Mouse (Mus musculus) thymus, adult 2 months (tissue): ENCODE measurements around the gene Ptpn23.

Experiments used
- CTCF ChIP-seq: fragments of 200-500 bp; IDR thresholded peaks from 2 replicates; pipeline ENCODE4 v1.5.1; 2012; ENCODE audit warnings: mild to moderate bottlenecking, control low read depth, low read length, moderate library complexity, borderline replicate concordance; ENCODE audit not compliant: control insufficient read depth, poor library complexity, insufficient read depth; ENCODE audit errors: extremely low read depth
- POLR2A ChIP-seq: fragments of 200-500 bp; IDR thresholded peaks from 2 replicates; pipeline ENCODE4 v1.6.1; 2012; ENCODE audit warnings: mild to moderate bottlenecking, low read length, control low read depth, moderate library complexity; ENCODE audit not compliant: control insufficient read depth, poor library complexity, insufficient read depth; ENCODE audit errors: extremely low read depth

- no peak for TF ChIP-seq POLR2A
- no peak for TF ChIP-seq CTCF
These were observed 23.2 kb upstream of the Ptpn23 start for GRCm38 (mm10) chr9:110431241-110431640.
